Mouse (Mus musculus): ENCODE results near the gene Cnst. TPM values are rescaled to one million over a fixed set of nuclear protein-coding genes. Genes with fewer than 3 reads are reported as not detected.

Cnst gene
- polyA plus RNA-seq, 1 experiment from 2014 or later, result 27.5 TPM

DNA sequence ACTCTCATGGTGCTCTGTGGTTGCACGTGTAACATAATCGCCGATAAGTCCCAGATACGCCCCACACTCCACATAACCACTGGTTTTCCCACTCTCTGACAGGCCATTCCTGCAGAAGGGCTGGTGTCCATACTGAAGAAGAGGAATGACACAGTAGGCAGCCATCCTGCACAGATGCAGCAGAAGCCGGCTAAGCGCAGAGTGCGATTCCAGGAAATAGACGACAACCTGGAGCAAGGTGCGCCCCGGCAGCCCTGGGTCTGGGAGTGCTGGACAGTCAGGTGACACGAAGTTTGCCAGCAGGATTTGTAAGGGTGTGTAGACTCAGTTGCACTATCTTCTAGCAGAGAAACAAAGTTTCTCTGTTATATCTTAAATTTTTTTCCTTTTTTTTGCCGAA is 76.5 kb downstream of the Cnst start:
- no peak overlapping the region for H3K4me2 ChIP-seq (ENCODE audit: low read depth, low read length)
- H3K27me3 ChIP-seq (ENCODE audit: control insufficient read depth, insufficient read depth, low read length), result no peaks in the 10 kb centered on the region
- ATAC-seq (ENCODE audit: low read depth), result no peak
- H3K9me3 ChIP-seq (ENCODE audit: control insufficient read depth, low read length), result no peaks in the 10 kb centered on the region
- H3K36me3 ChIP-seq (ENCODE audit: control insufficient read depth, insufficient read depth, low read length), result peaks cover 7% of the 10 kb centered on the region; the same call in 1 of the 2 replicates
- 92% methylated on average over 12 of the region's 12 CpGs for WGBS
- peaks cover 3% of the 10 kb centered on the region; the same call in 1 of the 2 replicates for H3K4me1 ChIP-seq (ENCODE audit: control insufficient read depth, insufficient read depth, low read length)
- no peak overlapping the region for H3K9ac ChIP-seq (replicated peaks; ENCODE audit: low read depth, low read length)
- no peak overlapping the region for H3K4me3 ChIP-seq (ENCODE audit: low read depth, low read length)
- no peak overlapping the region for H3K27ac ChIP-seq (ENCODE audit: low read depth, low read length)

DNA sequence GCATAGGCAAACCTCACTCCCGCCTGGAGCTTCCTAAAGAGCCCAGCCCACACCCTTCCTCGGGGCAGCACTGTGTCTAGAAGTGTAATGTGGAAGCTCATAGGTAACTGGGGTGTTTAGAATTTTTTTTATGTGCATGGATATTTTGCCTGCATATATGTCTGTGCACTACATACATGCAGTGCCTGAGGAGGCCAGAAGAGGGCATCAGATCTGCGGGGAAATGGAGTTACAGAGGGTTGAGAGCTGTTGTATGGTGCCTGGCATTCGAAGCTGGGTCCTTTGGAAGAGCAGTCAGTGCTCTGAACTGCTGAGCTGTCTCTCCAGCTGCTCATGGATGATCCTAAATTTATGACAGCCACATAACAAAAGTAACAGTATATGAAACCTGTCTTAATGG is 77.5 kb downstream of the Cnst start:
- H3K4me1 ChIP-seq (ENCODE audit: control insufficient read depth, insufficient read depth, low read length), result no peaks in the 10 kb centered on the region
- 68% methylated on average over 4 of the region's 4 CpGs for WGBS
- ATAC-seq (ENCODE audit: low read depth), result no peak

DNA sequence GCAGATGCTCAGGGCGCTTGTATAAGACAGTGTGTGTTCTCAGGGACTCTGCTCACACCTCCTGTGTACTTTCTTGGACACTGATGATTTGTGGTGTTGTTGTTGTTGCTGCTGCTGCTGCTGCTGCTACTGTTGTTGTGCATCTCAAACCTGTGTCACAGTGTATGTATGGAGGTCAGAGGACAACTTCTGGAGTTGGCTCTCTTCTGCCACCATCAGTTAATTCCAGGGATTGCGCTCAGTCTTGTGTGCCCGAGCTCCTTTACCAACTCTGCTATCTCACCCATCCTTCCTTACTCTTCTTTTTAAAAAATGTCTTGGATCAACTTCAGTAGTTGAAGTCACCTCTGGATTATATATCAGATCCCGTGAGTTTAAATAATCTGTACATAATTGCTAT is 78.2 kb downstream of the Cnst start:
- Histone ChIP-seq H3K27me3 (ENCODE audit: control insufficient read depth, insufficient read depth, low read length) (no peaks in the 10 kb centered on the region), H3K4me2 (ENCODE audit: low read depth, low read length) (no peak overlapping the region), H3K9ac (replicated peaks; ENCODE audit: low read depth, low read length) (no peak overlapping the region), H3K4me1 (ENCODE audit: control insufficient read depth, insufficient read depth, low read length) (no peaks in the 10 kb centered on the region), H3K36me3 (ENCODE audit: control insufficient read depth, insufficient read depth, low read length) (peaks cover 7% of the 10 kb centered on the region; the same call in 1 of the 2 replicates), H3K9me3 (ENCODE audit: control insufficient read depth, low read length) (no peaks in the 10 kb centered on the region), H3K27ac (ENCODE audit: low read depth, low read length) (no peak overlapping the region), H3K4me3 (ENCODE audit: low read depth, low read length) (no peak overlapping the region)
- ATAC-seq (ENCODE audit: low read depth), result no peak
- 69% methylated on average over 4 of the region's 4 CpGs for WGBS

More for the DNA sequence above, 77.5 kb downstream of the Cnst start:
- H3K4me2 ChIP-seq (ENCODE audit: low read depth, low read length), result no peak overlapping the region
- H3K27me3 ChIP-seq (ENCODE audit: control insufficient read depth, insufficient read depth, low read length), result no peaks in the 10 kb centered on the region
- H3K9me3 ChIP-seq (ENCODE audit: control insufficient read depth, low read length), result no peaks in the 10 kb centered on the region
- no peak overlapping the region for H3K4me3 ChIP-seq (ENCODE audit: low read depth, low read length)
- H3K27ac ChIP-seq (ENCODE audit: low read depth, low read length), result no peak overlapping the region
- H3K9ac ChIP-seq (replicated peaks; ENCODE audit: low read depth, low read length), result no peak overlapping the region
- H3K36me3 ChIP-seq (ENCODE audit: control insufficient read depth, insufficient read depth, low read length), result peaks cover 7% of the 10 kb centered on the region; the same call in 1 of the 2 replicates

DNA sequence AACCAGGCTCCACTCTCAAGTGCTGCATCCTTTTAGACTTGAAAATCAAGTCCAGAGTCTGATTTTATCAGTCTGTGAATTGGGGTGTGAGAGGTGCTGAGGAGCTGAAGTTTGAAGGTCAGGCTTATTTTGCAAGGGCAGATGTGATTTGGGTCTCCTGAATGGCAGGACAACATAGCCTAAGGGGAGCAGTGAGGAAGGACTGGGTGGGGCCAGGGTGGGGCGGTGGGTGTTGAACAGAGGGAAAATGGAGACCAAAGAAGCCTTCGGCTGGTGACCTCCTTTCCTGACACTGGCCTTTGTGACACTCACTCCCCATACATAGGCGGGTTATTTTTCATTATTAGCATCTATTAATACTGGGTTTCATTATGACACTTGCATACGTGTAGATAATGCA is 81.7 kb downstream of the Cnst start:
- ATAC-seq (ENCODE audit: low read depth), result no peak
- Histone ChIP-seq H3K27me3 (ENCODE audit: control insufficient read depth, insufficient read depth, low read length) (no peaks in the 10 kb centered on the region), H3K4me1 (ENCODE audit: control insufficient read depth, insufficient read depth, low read length) (no peaks in the 10 kb centered on the region)

DNA sequence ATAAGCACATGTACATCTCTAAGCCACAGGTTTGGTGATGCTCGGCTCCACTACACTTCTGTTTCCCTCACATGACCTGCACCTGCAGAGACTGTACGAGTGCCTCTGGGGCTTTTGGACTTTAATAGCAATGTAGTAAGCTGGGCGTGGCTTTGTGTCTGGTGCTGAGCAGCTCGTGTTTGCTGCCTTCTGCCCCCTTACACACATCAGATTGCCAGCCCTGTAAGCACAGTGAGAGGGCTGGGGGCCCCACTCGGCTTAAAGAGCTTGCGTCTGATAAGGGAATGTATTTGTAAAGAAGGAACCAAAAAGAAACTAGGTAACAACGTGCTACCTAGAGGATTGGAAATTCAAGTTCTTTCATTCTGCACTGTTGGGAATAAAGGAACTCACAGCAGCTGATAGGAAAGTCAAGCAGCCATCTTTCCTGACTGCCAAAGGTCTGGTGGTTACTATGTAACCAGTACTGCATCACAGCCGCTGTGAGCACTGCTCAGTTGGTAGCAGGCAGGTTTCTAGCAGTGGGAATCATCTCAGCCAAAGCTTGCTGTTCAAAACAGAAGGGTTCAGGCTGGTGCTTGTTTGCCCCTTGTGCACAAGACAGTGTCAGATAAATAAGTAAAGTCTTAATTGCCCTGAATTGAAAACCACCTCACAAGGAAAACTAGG is 82.4 kb downstream of the Cnst start:
- H3K9me3 ChIP-seq (ENCODE audit: control insufficient read depth, low read length), result no peaks in the 10 kb centered on the region
- ATAC-seq (ENCODE audit: low read depth), result no peak
- H3K4me1 ChIP-seq (ENCODE audit: control insufficient read depth, insufficient read depth, low read length), result no peaks in the 10 kb centered on the region
- WGBS, result 68% methylated on average over 8 of the region's 8 CpGs
- H3K36me3 ChIP-seq (ENCODE audit: control insufficient read depth, insufficient read depth, low read length), result peaks cover 7% of the 10 kb centered on the region; the same call in 1 of the 2 replicates
- H3K9ac ChIP-seq (replicated peaks; ENCODE audit: low read depth, low read length), result no peak overlapping the region
- no peak overlapping the region for H3K4me2 ChIP-seq (ENCODE audit: low read depth, low read length)
- no peak overlapping the region for H3K27ac ChIP-seq (ENCODE audit: low read depth, low read length)
- H3K4me3 ChIP-seq (ENCODE audit: low read depth, low read length), result no peak overlapping the region
- no peaks in the 10 kb centered on the region for H3K27me3 ChIP-seq (ENCODE audit: control insufficient read depth, insufficient read depth, low read length)

More for the DNA sequence above, 81.7 kb downstream of the Cnst start:
- Histone ChIP-seq H3K27ac (ENCODE audit: low read depth, low read length) (no peak overlapping the region), H3K4me3 (ENCODE audit: low read depth, low read length) (no peak overlapping the region), H3K9ac (replicated peaks; ENCODE audit: low read depth, low read length) (no peak overlapping the region), H3K9me3 (ENCODE audit: control insufficient read depth, low read length) (no peaks in the 10 kb centered on the region), H3K4me2 (ENCODE audit: low read depth, low read length) (no peak overlapping the region), H3K36me3 (ENCODE audit: control insufficient read depth, insufficient read depth, low read length) (peaks cover 7% of the 10 kb centered on the region; the same call in 1 of the 2 replicates)
- 88% methylated on average over 4 of the region's 4 CpGs for WGBS

DNA sequence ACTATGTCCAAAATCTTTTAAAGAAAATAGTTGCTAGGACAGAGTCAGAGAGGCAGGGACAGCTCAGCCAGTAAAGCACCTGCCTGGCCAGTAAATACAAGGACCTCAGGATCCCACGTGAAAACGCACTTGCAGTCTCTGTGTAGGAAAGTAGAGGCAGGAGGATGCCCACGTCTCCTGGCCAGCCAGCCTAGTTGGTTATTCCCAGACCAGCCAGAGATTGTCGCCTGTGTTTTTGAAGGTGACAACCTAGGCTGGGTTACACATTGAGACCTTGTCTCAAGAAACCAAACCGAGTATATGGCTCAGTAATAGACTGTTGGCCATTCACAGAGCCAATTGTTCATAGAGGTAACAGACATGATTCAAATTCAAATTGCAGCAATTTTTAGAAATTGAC is 83.1 kb downstream of the Cnst start:
- no peak overlapping the region for H3K27ac ChIP-seq (ENCODE audit: low read depth, low read length)
- H3K9ac ChIP-seq (replicated peaks; ENCODE audit: low read depth, low read length), result no peak overlapping the region
- H3K36me3 ChIP-seq (ENCODE audit: control insufficient read depth, insufficient read depth, low read length), result peaks cover 7% of the 10 kb centered on the region; the same call in 1 of the 2 replicates
- 81% methylated on average over 5 of the region's 5 CpGs for WGBS
- no peak for ATAC-seq (ENCODE audit: low read depth)
- no peak overlapping the region for H3K4me2 ChIP-seq (ENCODE audit: low read depth, low read length)
- no peak overlapping the region for H3K4me3 ChIP-seq (ENCODE audit: low read depth, low read length)
- H3K27me3 ChIP-seq (ENCODE audit: control insufficient read depth, insufficient read depth, low read length), result no peaks in the 10 kb centered on the region
- no peaks in the 10 kb centered on the region for H3K9me3 ChIP-seq (ENCODE audit: control insufficient read depth, low read length)
- H3K4me1 ChIP-seq (ENCODE audit: control insufficient read depth, insufficient read depth, low read length), result no peaks in the 10 kb centered on the region

DNA sequence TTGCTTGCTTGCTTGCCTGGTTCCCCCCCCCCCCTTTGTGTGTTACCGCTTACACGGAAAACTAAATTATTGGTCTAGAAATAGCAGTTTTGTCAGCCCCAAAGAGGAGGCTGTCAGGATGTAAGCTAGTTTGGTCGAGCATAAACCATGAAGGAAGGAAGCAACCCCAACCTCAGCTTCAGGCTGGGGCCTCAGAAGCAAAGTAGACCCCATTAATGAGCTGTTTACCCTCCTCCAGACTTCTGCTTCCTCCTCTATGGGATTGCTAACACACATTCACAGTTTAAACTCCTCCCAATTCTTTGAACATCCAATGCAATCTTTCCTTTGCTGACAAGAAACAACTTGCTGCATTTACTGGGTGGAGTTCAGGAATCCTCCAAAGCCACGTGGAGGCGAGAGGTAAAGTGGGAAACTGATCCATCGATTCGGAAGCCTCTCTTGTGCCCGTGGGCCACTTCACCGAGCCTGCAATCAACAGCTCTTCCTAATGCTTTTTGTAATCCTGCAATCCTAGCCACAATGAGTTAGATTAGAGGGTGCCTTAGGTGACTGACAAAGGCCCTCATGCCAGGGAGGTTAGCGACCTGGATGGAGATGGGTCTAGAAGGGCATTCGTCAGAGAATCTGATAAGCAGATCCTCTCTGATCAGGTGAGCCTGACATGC is 86.7 kb downstream of the Cnst start:
- Histone ChIP-seq H3K9me3 (ENCODE audit: control insufficient read depth, low read length) (no peaks in the 10 kb centered on the region), H3K4me3 (ENCODE audit: low read depth, low read length) (no peak overlapping the region), H3K27me3 (ENCODE audit: control insufficient read depth, insufficient read depth, low read length) (no peaks in the 10 kb centered on the region), H3K36me3 (ENCODE audit: control insufficient read depth, insufficient read depth, low read length) (no peaks in the 10 kb centered on the region), H3K27ac (ENCODE audit: low read depth, low read length) (no peak overlapping the region), H3K4me1 (ENCODE audit: control insufficient read depth, insufficient read depth, low read length) (no peaks in the 10 kb centered on the region), H3K4me2 (ENCODE audit: low read depth, low read length) (no peak overlapping the region), H3K9ac (replicated peaks; ENCODE audit: low read depth, low read length) (no peak overlapping the region)
- no peak for ATAC-seq (ENCODE audit: low read depth)
- WGBS, result 83% methylated on average over 11 of the region's 11 CpGs

DNA sequence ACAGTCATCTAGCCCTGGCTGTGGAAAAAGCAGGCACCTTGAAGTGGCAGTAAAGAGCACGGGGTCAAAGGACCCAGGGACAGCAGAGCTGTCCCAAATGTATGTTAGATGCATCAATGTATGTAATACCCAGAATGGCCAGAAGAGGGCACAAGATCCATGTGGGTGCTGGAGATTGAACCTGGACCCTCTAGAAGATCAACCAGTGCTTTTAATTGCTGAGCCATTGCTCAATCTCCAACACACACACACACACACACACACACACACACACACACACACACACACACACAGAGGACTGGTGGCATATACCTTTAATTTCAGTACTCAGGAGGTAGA is 87.2 kb downstream of the Cnst start:
- 17% methylated on average over 1 of the region's 1 CpGs for WGBS

DNA sequence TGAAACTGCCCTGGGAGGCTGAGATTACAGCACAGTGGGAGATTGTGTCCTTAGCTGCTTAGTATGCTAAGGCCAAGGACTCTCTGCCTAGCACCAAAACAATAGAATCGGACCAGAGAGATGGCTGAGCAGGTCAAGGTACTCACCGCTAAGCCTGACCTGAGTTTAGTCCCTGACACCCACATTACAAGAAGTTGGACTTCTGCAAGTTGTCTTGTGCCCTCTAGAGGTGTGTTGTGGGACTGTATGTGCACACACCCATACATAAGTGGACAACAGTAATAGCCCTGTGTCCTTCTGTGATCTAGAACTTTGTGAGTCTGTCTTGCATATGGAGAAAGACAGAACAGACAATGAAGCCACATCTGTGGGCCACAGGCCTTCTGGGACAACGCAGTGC is 88.0 kb downstream of the Cnst start:
- 91% methylated on average over 3 of the region's 3 CpGs for WGBS
- H3K9ac ChIP-seq (replicated peaks; ENCODE audit: low read depth, low read length), result no peak overlapping the region

More for the DNA sequence above, 87.2 kb downstream of the Cnst start:
- H3K27ac ChIP-seq (ENCODE audit: low read depth, low read length), result no peak overlapping the region
- no peaks in the 10 kb centered on the region for H3K36me3 ChIP-seq (ENCODE audit: control insufficient read depth, insufficient read depth, low read length)
- H3K4me2 ChIP-seq (ENCODE audit: low read depth, low read length), result no peak overlapping the region
- no peaks in the 10 kb centered on the region for H3K27me3 ChIP-seq (ENCODE audit: control insufficient read depth, insufficient read depth, low read length)
- no peak for ATAC-seq (ENCODE audit: low read depth)
- no peak overlapping the region for H3K9ac ChIP-seq (replicated peaks; ENCODE audit: low read depth, low read length)
- no peaks in the 10 kb centered on the region for H3K4me1 ChIP-seq (ENCODE audit: control insufficient read depth, insufficient read depth, low read length)
- no peak overlapping the region for H3K4me3 ChIP-seq (ENCODE audit: low read depth, low read length)
- no peaks in the 10 kb centered on the region for H3K9me3 ChIP-seq (ENCODE audit: control insufficient read depth, low read length)

More for the DNA sequence above, 88.0 kb downstream of the Cnst start:
- no peak overlapping the region for H3K4me2 ChIP-seq (ENCODE audit: low read depth, low read length)
- no peak overlapping the region for H3K27ac ChIP-seq (ENCODE audit: low read depth, low read length)
- no peaks in the 10 kb centered on the region for H3K9me3 ChIP-seq (ENCODE audit: control insufficient read depth, low read length)
- H3K4me1 ChIP-seq (ENCODE audit: control insufficient read depth, insufficient read depth, low read length), result no peaks in the 10 kb centered on the region
- no peaks in the 10 kb centered on the region for H3K27me3 ChIP-seq (ENCODE audit: control insufficient read depth, insufficient read depth, low read length)
- H3K36me3 ChIP-seq (ENCODE audit: control insufficient read depth, insufficient read depth, low read length), result no peaks in the 10 kb centered on the region
- no peak for ATAC-seq (ENCODE audit: low read depth)
- no peak overlapping the region for H3K4me3 ChIP-seq (ENCODE audit: low read depth, low read length)

All from neural tube, embryonic 14.5 days (tissue).